Mouse (Mus musculus): ENCODE measurements around the gene Fam161a. TPM values are rescaled to one million over a fixed set of nuclear protein-coding genes. Genes with fewer than 3 reads are reported as not detected.

The Fam161a gene
- polyA plus RNA-seq, 1 experiment from 2014 or later = 4.0 TPM

DNA sequence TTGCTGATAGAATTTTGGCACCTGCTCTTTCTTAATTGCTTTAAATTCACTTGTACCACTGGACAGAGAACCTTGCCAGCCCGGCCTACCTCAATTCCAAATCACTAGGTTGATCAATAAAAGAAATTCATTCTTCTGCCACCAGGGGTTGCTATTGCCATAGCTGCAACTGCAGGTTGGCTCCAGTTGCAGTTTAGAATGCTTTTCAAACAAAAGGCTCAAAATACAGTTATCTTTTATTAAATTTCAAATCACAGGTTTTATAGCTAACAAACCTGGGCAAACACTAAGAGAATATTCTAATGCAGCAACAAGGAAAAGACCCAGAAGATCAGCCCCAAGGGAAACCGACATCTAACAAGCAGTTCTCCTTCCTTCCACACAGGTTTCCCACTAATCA, 20.0 kb upstream of the Fam161a start:
- Histone ChIP-seq H3K36me3 (ENCODE audit: insufficient read depth, low read length) (no peaks in the 10 kb centered on the region), H3K9ac (ENCODE audit: low read depth, low read length) (no peak overlapping the region), H3K4me2 (ENCODE audit: low read length) (no peak overlapping the region), H3K4me1 (replicated peaks; ENCODE audit: insufficient read depth, low read length) (peaks cover 5% of the 10 kb centered on the region), H3K9me3 (replicated peaks; ENCODE audit: low read length) (no peaks in the 10 kb centered on the region), H3K27ac (no peak overlapping the region), H3K27me3 (ENCODE audit: insufficient read depth, low read length) (no peaks in the 10 kb centered on the region), H3K4me3 (replicated peaks; ENCODE audit: low read depth, low read length) (no peak overlapping the region)
- peak; percentile 89 for TF ChIP-seq CTCF (IDR thresholded peaks at IDR 0.05; ENCODE audit: low read depth)
- DNase-seq (ENCODE audit: low spot score) (peak; percentile 75), ATAC-seq (replicated peaks; ENCODE audit: low FRiP score, low read depth) (no peak)
- WGBS = 40% methylated on average over 2 of the region's 2 CpGs

DNA sequence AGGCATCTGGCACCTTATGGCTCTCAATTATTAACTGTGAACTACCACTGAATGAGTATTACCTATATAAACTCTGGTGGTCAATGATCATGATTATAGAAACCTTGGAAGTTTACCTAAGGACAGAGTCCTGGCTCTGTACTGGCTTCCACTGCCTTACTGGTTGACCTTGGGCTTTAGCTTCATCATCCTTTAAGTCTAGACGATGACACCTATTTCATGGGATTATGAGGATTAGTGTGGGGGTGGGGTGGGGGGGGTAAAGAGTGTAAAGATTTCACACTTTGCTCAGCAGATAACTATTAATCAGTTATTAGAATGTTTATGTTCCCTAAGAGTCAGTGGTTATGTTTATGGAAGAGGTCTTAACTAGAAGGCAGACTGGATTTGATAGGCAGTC, 17.5 kb upstream of the Fam161a start:
- Histone ChIP-seq H3K9ac (ENCODE audit: low read depth, low read length) (peak overlapping the region; percentile 90), H3K27ac (peak overlapping the region; percentile 92), H3K4me2 (ENCODE audit: low read length) (peak overlapping the region; percentile 68), H3K4me1 (replicated peaks; ENCODE audit: insufficient read depth, low read length) (peaks cover 6% of the 10 kb centered on the region), H3K9me3 (replicated peaks; ENCODE audit: low read length) (no peaks in the 10 kb centered on the region), H3K4me3 (replicated peaks; ENCODE audit: low read depth, low read length) (peak overlapping the region; percentile 77), H3K27me3 (ENCODE audit: insufficient read depth, low read length) (no peaks in the 10 kb centered on the region), H3K36me3 (ENCODE audit: insufficient read depth, low read length) (peaks cover 14% of the 10 kb centered on the region; the same call in 1 of the 2 replicates)
- ATAC-seq (replicated peaks; ENCODE audit: low FRiP score, low read depth) (no peak), DNase-seq (ENCODE audit: low spot score) (no peak)
- no peak for TF ChIP-seq CTCF (IDR thresholded peaks at IDR 0.05; ENCODE audit: low read depth)
- WGBS = 63% methylated on average over 1 of the region's 1 CpGs

DNA sequence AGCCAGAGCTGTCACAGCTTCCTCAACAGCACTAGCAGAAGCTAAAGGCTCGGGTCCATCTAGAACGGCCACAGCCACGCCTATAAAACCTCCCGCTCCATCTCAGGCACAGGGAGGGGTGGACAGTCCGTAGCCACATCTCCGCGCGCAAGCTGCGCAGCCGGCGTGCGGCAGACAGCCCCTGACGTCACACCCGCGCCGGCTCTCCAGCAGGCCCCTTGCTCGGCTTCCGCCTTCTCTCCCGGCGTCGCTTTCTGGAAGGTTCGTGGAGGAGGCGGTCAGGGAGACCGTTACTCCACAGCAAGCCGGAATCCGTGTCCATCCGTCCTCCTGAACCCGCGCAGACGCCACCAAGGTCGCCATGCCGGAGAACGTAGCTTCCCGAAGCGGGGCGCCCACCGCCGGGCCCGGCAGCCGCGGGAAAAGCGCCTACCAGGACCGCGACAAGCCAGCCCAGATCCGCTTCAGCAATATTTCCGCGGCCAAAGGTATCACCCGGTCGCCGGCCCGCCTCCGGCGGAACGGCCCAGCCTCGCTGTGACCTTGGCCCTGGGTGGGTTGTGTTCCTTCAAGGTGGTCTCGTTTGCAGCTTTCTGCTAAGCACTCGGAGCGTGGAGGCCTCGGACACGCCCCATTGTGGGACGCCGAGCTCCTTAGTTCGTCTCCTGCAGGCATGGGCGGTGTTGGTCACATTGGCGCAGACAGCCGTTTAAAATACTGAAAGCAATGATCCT, 16.8 kb upstream of the Fam161a start, which contains the start of gene Cct4:
TSS of gene Cct4 (plus strand) at position 127 of the 734 bp plus-strand sequence.
- peak within 1 kb of the TSS; percentile 77 for H3K4me3 ChIP-seq (replicated peaks; ENCODE audit: low read depth, low read length)
- peaks cover 20% of the 10 kb centered on the region; the same call in 1 of the 2 replicates for H3K36me3 ChIP-seq (ENCODE audit: insufficient read depth, low read length)
- ATAC-seq (replicated peaks; ENCODE audit: low FRiP score, low read depth) (peak; percentile 98), DNase-seq (ENCODE audit: low spot score) (peak; percentile 97)
- H3K4me2 ChIP-seq (ENCODE audit: low read length) = peak within 1 kb of the TSS; percentile 68
- TF ChIP-seq CTCF (IDR thresholded peaks at IDR 0.05; ENCODE audit: low read depth) = no peak
- peak within 1 kb of the TSS; percentile 92 for H3K27ac ChIP-seq
- peak within 1 kb of the TSS; percentile 90 for H3K9ac ChIP-seq (ENCODE audit: low read depth, low read length)
- H3K27me3 ChIP-seq (ENCODE audit: insufficient read depth, low read length) = no peaks in the 10 kb centered on the region
- no peaks in the 10 kb centered on the region for H3K9me3 ChIP-seq (replicated peaks; ENCODE audit: low read length)
- under 1% methylated on average over 66 of the region's 66 CpGs for WGBS
- H3K4me1 ChIP-seq (replicated peaks; ENCODE audit: insufficient read depth, low read length) = peaks cover 6% of the 10 kb centered on the region

DNA sequence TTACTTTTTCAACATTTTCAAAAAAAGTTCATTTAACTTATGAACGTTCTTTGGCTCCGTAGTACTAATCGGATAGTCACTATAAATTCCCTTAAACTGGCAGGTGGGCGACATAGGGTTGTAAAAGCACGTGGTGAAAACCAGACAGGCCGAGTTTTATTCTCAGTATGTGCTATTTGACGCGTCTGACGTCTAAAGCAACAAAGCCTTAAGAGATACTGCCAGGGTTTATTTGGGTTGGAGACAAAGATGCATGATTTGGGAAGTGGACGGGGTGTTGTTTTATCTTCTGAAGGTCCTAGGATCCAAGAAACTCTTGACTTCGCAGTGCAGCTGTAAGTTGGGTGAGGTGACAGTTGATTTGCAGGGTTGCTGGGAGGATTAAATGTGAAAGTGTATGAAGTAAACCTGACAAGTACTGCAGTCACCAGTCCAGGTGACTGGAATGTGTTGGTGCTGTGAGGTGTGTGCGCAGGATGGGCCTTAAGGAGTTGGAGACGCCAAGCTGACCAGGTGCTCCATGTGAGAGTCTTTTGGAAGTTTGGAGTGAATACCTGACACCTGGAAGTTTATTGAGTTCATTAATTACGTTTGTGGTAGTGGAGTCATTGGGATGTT, 16.0 kb upstream of the Fam161a start:
- Histone ChIP-seq H3K4me1 (replicated peaks; ENCODE audit: insufficient read depth, low read length) (peaks cover 6% of the 10 kb centered on the region), H3K9me3 (replicated peaks; ENCODE audit: low read length) (no peaks in the 10 kb centered on the region), H3K27me3 (ENCODE audit: insufficient read depth, low read length) (no peaks in the 10 kb centered on the region), H3K27ac (no peak overlapping the region; the same call in 1 of the 2 replicates), H3K36me3 (ENCODE audit: insufficient read depth, low read length) (peaks cover 21% of the 10 kb centered on the region; the same call in 1 of the 2 replicates), H3K4me3 (replicated peaks; ENCODE audit: low read depth, low read length) (peak overlapping the region; percentile 77), H3K9ac (ENCODE audit: low read depth, low read length) (peak overlapping the region; percentile 90), H3K4me2 (ENCODE audit: low read length) (peak overlapping the region; percentile 68)
- DNase-seq (ENCODE audit: low spot score) (no peak), ATAC-seq (replicated peaks; ENCODE audit: low FRiP score, low read depth) (no peak)
- 6% methylated on average over 14 of the region's 14 CpGs for WGBS
- TF ChIP-seq CTCF (IDR thresholded peaks at IDR 0.05; ENCODE audit: low read depth) = no peak

DNA sequence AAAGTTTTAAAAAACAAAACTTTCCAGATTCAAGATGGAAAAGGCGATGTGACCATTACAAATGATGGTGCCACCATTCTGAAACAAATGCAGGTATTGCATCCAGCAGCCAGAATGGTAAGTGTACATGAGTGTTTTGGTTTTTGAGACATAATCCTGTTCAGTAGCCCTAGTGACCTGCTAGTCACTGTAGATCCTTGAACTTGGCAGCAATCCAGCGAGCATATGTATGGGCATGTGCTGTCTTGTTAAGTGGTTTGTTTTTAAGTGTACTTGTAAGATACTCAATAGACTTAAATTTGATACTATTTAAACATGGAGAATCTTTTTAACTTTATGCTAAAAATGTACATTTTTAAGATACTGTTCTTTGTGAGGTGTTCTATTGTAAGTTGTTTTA, 13.1 kb upstream of the Fam161a start:
- peaks cover 34% of the 10 kb centered on the region for H3K36me3 ChIP-seq (ENCODE audit: insufficient read depth, low read length)
- no peak overlapping the region for H3K9ac ChIP-seq (ENCODE audit: low read depth, low read length)
- H3K4me3 ChIP-seq (replicated peaks; ENCODE audit: low read depth, low read length) = no peak overlapping the region
- DNase-seq (ENCODE audit: low spot score) = no peak
- WGBS = 82% methylated on average over 2 of the region's 2 CpGs
- TF ChIP-seq CTCF (IDR thresholded peaks at IDR 0.05; ENCODE audit: low read depth) = no peak
- no peaks in the 10 kb centered on the region for H3K9me3 ChIP-seq (replicated peaks; ENCODE audit: low read length)
- no peak for ATAC-seq (replicated peaks; ENCODE audit: low FRiP score, low read depth)
- H3K4me2 ChIP-seq (ENCODE audit: low read length) = no peak overlapping the region
- H3K27ac ChIP-seq = no peak overlapping the region
- H3K4me1 ChIP-seq (replicated peaks; ENCODE audit: insufficient read depth, low read length) = peaks cover 6% of the 10 kb centered on the region
- no peaks in the 10 kb centered on the region for H3K27me3 ChIP-seq (ENCODE audit: insufficient read depth, low read length)

DNA sequence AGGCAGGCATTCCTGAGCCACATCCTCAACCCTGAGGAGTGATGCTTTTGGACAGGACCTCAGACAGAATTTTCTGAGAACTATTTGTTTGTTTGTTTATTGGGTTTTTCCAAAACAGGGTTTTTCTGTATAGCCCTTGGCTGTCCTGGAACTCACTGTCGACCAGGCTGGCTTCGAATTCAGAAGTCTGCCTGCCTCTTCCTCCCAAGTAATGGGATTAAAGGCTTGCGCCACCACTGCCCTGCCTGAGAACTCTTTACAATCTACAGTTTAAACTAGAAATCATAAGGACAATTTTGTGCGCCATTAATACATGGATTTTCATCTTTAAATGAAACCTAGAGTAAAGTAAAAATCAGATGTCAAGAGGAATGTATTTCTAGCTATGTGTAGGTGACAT, 11.9 kb upstream of the Fam161a start:
- no peak for TF ChIP-seq CTCF (IDR thresholded peaks at IDR 0.05; ENCODE audit: low read depth)
- H3K4me1 ChIP-seq (replicated peaks; ENCODE audit: insufficient read depth, low read length) = peaks cover 6% of the 10 kb centered on the region
- H3K27me3 ChIP-seq (ENCODE audit: insufficient read depth, low read length) = no peaks in the 10 kb centered on the region
- DNase-seq (ENCODE audit: low spot score) (no peak), ATAC-seq (replicated peaks; ENCODE audit: low FRiP score, low read depth) (no peak)
- 95% methylated on average over 4 of the region's 4 CpGs for WGBS
- peaks cover 44% of the 10 kb centered on the region for H3K36me3 ChIP-seq (ENCODE audit: insufficient read depth, low read length)
- H3K4me3 ChIP-seq (replicated peaks; ENCODE audit: low read depth, low read length) = no peak overlapping the region
- no peak overlapping the region for H3K9ac ChIP-seq (ENCODE audit: low read depth, low read length)
- H3K9me3 ChIP-seq (replicated peaks; ENCODE audit: low read length) = no peaks in the 10 kb centered on the region
- H3K4me2 ChIP-seq (ENCODE audit: low read length) = no peak overlapping the region
- no peak overlapping the region for H3K27ac ChIP-seq
